Mouse (Mus musculus): ENCODE results near the gene Ddit4l.

DNA sequence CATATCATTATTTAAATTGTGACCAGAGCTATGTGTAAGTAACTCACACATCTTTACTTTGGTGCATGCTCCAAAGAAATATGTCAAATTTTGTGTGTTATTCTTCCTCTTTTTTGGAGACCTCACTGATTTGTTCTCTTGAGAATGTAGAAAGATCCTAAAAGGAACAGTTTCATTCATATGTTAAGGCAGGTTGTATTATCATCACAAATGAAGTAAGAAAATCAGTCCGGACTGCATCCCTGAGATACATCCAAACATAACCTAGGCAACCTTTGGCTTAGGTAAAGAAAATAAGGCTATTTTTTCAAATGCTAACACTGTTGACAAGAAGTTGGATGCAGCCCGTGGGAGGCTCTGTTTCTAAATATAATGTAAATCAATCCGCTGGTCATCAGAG lies 21.2 kb downstream of the Ddit4l start:
- TF ChIP-seq POLR2A (IDR thresholded peaks at IDR 0.05; ENCODE audit: borderline replicate concordance, control insufficient read depth, low read depth, low read length) (no peak), CTCF (IDR thresholded peaks at IDR 0.05; ENCODE audit: control insufficient read depth, insufficient read depth, low read length) (no peak)
